Mouse (Mus musculus): ENCODE results near the gene Arpc5.

DNA sequence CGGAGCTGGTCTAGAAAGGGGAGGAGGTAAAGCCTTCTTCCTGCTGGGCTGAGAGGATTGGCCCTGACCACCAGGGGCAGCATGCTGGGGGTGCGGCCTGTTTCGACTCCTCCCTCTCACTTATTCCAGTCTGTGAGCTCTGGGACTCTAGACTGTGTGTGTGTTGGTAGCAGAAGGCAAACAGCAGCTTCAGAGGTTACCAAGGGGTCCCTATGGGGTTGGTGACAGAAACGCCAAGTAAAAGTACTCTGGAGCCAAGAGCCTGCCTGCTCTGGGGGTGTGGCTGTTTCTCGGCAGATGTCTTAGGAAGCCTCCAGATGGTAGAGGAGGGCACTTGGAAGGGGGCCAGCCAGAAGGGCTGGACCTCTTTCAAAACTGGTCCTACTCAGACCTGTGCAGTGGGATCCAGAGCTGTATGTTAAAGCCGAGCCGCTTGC is 48.9 kb downstream of the Arpc5 start:
- TF ChIP-seq CTCF (IDR thresholded peaks at IDR 0.05; ENCODE audit: borderline replicate concordance, insufficient read depth, low read length) (peak; percentile 1; the same call in 1 of the 2 replicates), POLR2A (IDR thresholded peaks at IDR 0.05; ENCODE audit: low read depth, low read length) (no peak)
